Mouse (Mus musculus) lung, embryonic 15.5 days (tissue): ENCODE measurements at regions not wholly inside any gene's neighbourhood (a gene's known extent, or its start where the extent isn't known, plus 50 kb on each side); places are given as distances from the start of the nearest gene placed in this dataset.
A peak's percentile ranks its signal among the peaks of the same experiment; 100 is the strongest.

Experiments used
- ATAC-seq: fragments of 200-750 bp; cut with Nextera tagmentation; 2 replicates; pipeline ENCODE4 v1.8.0; 2017; ENCODE audit warnings: moderate number of reproducible peaks, borderline replicate concordance; ENCODE audit not compliant: low FRiP score, low TSS enrichment; ENCODE audit errors: extremely low read depth
- H3K27ac ChIP-seq: fragments of 300-500 bp; sonication (generic); 2 replicates; pipeline ENCODE4 v1.5.1; 2015; ENCODE audit warnings: moderate library complexity, mild to moderate bottlenecking, inconsistent platforms
- H3K27me3 ChIP-seq: fragments of 300-500 bp; sonication (generic); 2 replicates; pipeline ENCODE4 v1.6.1; 2015; ENCODE audit warnings: inconsistent platforms
- H3K36me3 ChIP-seq: fragments of 300-500 bp; sonication (generic); 2 replicates; pipeline ENCODE4 v1.6.1; 2015; ENCODE audit warnings: inconsistent platforms
- H3K4me1 ChIP-seq: fragments of 300-500 bp; sonication (generic); 2 replicates; pipeline ENCODE4 v1.6.1; 2015; ENCODE audit warnings: inconsistent platforms
- H3K4me2 ChIP-seq: fragments of 300-500 bp; sonication (generic); 2 replicates; pipeline ENCODE4 v1.6.1; 2015; ENCODE audit warnings: inconsistent platforms, mild to moderate bottlenecking, moderate library complexity
- H3K4me3 ChIP-seq: fragments of 300-500 bp; sonication (generic); 2 replicates; pipeline ENCODE4 v1.5.1; 2015; ENCODE audit warnings: mild to moderate bottlenecking, inconsistent platforms
- H3K9ac ChIP-seq: fragments of 300-500 bp; sonication (generic); 2 replicates; pipeline ENCODE4 v1.6.1; 2015; ENCODE audit warnings: inconsistent platforms
- H3K9me3 ChIP-seq: fragments of 300-500 bp; sonication (generic); 2 replicates; pipeline ENCODE4 v1.6.1; 2016; ENCODE audit warnings: inconsistent platforms
- WGBS: fragments of 180-500 bp; shearing (Covaris S2); methylation state at CpG from one replicate; pipeline ENCODE4 v1.1.7; 2015; 5-methylcytosine and 5-hydroxymethylcytosine counted together

DNA sequence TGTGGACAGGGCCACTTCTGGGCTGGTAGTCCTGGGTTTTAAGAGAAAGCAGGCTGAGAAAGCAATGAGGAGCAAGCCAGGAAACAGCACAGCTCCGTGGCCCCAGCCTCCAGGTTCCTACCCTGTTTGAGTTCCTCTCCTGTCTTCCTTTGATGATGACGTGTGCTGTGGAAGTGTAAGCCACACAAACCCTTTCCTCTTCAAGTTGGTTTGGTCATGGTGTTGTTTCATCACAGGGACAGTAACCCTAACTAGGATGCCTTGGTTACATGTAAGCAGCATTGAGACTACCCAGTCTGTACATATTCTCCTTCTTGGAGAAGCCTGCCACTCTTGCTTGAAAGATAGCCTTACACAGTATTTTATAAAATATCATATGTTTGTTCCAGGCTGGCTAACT, 534.8 kb downstream of the Ccdc171 start:
- Histone ChIP-seq H3K27me3 (no peaks in the 10 kb centered on the region), H3K4me3 (no peak overlapping the region), H3K4me1 (0 out of 2 replicates have a peak, but pooled peaks cover 5% of the 10 kb centered on the region), H3K27ac (no peak overlapping the region), H3K36me3 (no peaks in the 10 kb centered on the region), H3K4me2 (no peak overlapping the region), H3K9ac (no peak overlapping the region), H3K9me3 (no peaks in the 10 kb centered on the region)
- no peak for ATAC-seq
- WGBS, result 80% methylated on average over 2 of the region's 2 CpGs

DNA sequence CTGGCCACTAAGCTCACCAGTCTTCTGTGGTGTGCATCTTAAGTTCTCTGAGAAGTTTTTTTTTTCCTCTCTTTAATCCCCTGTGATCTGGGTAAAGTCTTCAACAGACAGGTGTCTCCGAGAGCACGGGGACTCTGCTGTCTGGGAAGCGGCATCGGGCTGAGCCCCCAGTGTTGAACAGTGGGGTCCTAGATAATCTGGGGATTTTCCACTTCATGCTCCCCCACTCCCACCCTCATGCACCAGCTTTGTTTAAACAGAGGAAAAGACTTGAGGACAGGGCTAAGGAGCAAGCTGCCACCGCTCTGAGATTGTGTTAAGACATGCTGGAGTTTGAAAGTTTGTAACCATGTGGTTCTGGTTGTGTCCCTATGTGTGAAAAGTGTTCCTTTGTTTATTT, 538.4 kb downstream of the Ccdc171 start:
- Histone ChIP-seq H3K4me3 (no peak overlapping the region), H3K9ac (no peak overlapping the region), H3K36me3 (no peaks in the 10 kb centered on the region), H3K4me2 (no peak overlapping the region), H3K27ac (no peak overlapping the region), H3K9me3 (no peaks in the 10 kb centered on the region), H3K27me3 (no peaks in the 10 kb centered on the region), H3K4me1 (0 out of 2 replicates have a peak, but pooled peaks cover 13% of the 10 kb centered on the region)
- WGBS, result 64% methylated on average over 5 of the region's 5 CpGs
- no peak for ATAC-seq

DNA sequence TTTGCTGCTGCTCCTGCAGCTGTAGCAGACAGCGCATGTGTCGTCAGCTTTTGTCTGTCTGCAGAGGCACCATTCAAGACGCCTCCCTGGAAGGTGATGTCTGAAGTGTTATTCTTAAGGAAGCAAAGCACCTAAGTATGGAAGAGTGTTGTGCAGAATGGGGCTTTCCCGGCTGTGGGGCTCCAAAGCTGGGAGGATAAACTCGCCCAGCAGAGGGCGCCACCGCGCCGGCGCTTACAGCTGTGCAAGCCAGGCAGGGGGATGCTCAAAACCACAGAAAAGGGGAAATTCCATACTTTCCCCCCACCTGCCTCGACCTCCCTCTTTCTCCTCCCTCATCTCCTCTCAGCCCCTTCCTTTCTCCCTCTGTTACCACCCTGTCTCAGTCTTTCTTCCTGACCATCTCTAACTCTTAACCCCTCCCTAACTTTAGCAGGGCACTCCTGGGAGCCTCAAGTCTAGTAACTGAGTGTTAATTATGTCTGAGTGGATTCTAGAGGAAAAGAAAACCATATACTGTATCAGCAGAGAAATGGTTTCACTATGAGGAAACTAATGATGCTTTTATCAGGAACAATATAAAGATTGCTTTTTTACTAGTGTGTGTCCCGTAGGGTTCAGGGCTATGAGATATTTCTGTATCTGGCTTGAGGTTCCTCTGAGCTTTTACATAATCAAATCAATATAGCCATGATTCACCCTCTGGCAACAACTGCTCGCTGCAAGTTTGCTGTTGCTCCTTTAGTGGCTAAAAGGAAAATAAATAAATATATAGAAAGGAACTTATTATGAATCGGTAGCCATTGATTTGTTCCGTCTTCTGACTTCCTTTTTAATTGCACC, 539.5 kb downstream of the Ccdc171 start:
- H3K9me3 ChIP-seq, result no peaks in the 10 kb centered on the region
- peak; percentile 64; the same call in 1 of the 2 replicates for ATAC-seq
- H3K4me2 ChIP-seq, result no peak overlapping the region
- H3K9ac ChIP-seq, result no peak overlapping the region
- H3K36me3 ChIP-seq, result no peaks in the 10 kb centered on the region
- H3K27me3 ChIP-seq, result no peaks in the 10 kb centered on the region
- H3K4me3 ChIP-seq, result no peak overlapping the region
- 0 out of 2 replicates have a peak, but pooled peaks cover 13% of the 10 kb centered on the region for H3K4me1 ChIP-seq
- 17% methylated on average over 15 of the region's 15 CpGs for WGBS
- H3K27ac ChIP-seq, result no peak overlapping the region

DNA sequence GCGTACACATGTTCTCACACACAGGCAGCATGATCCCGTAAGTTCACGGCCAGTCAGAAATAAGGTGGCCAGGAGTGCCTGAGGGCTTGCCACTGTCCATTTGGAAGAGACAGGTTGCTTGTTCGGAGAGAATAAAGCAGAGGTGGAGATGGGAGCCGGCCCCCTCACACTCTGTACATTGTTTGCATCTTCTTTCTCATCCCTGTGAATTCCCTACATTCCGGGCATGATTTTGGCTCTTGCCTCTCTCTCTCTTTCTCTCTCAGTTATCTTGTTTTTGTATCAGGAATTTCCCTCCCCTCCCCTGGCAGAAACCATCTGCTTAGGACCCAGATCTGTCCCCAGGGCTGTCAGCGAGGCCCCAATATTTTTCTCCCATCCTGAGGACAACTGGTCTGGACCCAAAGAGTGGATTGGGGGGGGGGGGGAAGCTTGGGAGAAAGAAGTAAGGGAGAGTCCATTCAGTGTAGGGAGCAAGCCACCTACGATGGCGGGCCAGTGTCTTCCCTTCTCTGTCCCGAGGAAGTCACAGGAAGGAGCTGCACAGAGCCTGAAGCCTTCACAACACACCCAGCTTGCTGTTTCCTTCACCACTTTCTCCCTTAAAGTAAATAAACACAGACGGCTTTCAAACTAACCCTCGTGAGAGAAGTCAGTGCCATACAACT, 540.2 kb downstream of the Ccdc171 start:
- H3K27ac ChIP-seq, result no peak overlapping the region
- no peak overlapping the region for H3K9ac ChIP-seq
- no peaks in the 10 kb centered on the region for H3K9me3 ChIP-seq
- 26% methylated on average over 12 of the region's 12 CpGs for WGBS
- no peaks in the 10 kb centered on the region for H3K27me3 ChIP-seq
- H3K4me2 ChIP-seq, result peak overlapping the region; percentile 11; the same call in 1 of the 2 replicates
- 0 out of 2 replicates have a peak, but pooled peaks cover 13% of the 10 kb centered on the region for H3K4me1 ChIP-seq
- H3K36me3 ChIP-seq, result no peaks in the 10 kb centered on the region
- no peak for ATAC-seq
- no peak overlapping the region for H3K4me3 ChIP-seq

DNA sequence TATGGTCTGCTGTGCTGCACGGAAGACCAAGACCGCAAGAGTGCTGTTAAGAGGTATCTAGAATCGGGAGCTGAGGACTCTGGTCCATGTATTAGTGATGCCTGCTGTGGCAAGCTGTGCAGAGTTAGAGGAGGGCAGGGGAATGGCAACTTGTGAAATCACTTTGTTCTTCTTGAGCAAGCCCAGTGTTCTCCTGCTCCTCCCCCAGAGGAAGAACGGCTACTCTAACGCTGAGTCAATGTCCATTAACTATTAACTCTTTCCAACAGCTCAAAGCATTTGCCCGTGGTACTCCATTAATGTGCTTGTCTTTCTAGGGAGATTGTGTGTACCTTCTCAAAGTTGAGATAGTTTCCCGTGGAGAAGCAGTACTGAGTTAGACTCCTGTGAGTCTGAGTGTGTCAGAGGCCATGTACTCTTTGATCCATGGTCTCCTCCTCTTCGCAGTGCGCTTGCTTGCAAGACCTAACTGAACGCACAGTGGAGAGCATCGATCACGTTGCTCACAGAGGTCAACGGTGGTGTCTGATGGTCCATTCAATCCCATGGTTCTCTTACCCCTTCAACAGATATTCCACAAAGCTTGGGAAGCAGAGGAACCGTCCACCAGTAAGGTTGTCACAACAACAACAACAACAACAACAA, 542.7 kb downstream of the Ccdc171 start:
- 0 out of 2 replicates have a peak, but pooled peaks cover 15% of the 10 kb centered on the region for H3K4me1 ChIP-seq
- H3K4me3 ChIP-seq, result no peak overlapping the region
- H3K27ac ChIP-seq, result no peak overlapping the region
- no peak overlapping the region for H3K4me2 ChIP-seq
- 65% methylated on average over 14 of the region's 14 CpGs for WGBS
- no peaks in the 10 kb centered on the region for H3K36me3 ChIP-seq
- H3K9me3 ChIP-seq, result no peaks in the 10 kb centered on the region
- no peak for ATAC-seq
- H3K27me3 ChIP-seq, result no peaks in the 10 kb centered on the region
- no peak overlapping the region for H3K9ac ChIP-seq

DNA sequence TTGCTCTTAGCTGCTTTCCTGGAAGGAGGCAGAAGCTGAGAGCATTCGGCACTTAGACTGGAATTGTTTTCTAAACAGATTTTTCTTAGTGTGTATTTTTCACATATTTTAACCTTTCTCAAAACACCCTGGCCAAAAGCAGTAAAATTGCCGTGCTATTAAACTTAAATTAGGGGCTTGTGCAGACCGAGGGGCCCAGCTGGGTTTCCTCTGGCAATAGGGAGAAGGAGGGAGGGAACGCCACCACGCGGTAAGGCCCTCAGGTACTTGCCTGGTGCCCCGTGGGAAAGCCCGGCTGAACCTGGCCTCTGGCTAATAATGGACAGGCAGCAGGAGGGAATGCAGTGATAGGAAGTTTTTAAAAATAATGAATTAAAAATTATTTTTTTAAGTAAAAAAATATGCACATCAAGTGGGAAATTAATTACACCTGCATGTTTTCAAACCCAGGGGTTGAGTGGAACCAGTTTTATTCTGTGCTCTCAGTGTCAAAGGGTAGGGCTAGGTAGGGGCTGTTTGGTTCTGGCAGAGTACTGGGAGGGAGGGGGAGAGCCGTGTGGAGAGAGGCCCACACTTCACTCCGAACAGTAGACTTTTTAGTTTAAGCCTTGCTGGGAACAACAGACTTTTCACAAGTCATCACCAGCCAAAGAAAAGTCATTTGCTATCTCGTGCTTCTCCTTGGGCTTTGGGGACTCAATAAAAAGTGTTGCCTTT, 543.8 kb downstream of the Ccdc171 start:
- no peak overlapping the region for H3K27ac ChIP-seq
- 55% methylated on average over 11 of the region's 11 CpGs for WGBS

DNA sequence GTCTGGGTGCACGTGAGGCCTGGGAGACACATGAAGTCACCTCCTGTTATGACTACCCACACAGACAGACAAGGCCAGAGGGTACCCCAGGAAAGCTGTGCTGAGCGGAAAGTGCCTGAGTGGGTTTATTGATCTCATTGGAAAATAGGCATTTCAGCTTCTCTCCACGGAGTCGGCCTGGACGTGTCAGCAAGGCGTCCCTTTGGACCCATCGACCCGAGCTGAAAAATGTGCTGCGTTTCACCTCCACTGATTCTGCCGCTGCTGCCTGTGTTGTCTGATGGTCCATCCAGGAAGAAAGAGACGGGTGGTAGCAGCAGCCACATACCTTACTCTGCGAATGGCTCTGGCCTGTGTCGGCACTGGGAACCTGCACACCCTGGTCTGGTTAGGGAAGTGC, 544.3 kb downstream of the Ccdc171 start:
- no peak overlapping the region for H3K4me2 ChIP-seq
- no peak for ATAC-seq
- H3K36me3 ChIP-seq, result no peaks in the 10 kb centered on the region
- H3K9ac ChIP-seq, result no peak overlapping the region
- no peak overlapping the region for H3K4me3 ChIP-seq
- H3K4me1 ChIP-seq, result 0 out of 2 replicates have a peak, but pooled peaks cover 9% of the 10 kb centered on the region
- H3K27me3 ChIP-seq, result no peaks in the 10 kb centered on the region
- no peak overlapping the region for H3K27ac ChIP-seq
- WGBS, result 69% methylated on average over 13 of the region's 13 CpGs
- H3K9me3 ChIP-seq, result no peaks in the 10 kb centered on the region

More for the DNA sequence above, 543.8 kb downstream of the Ccdc171 start:
- Histone ChIP-seq H3K4me3 (no peak overlapping the region), H3K36me3 (no peaks in the 10 kb centered on the region), H3K27me3 (no peaks in the 10 kb centered on the region), H3K9me3 (no peaks in the 10 kb centered on the region), H3K4me2 (no peak overlapping the region), H3K9ac (no peak overlapping the region), H3K4me1 (0 out of 2 replicates have a peak, but pooled peaks cover 14% of the 10 kb centered on the region)
- no peak for ATAC-seq

DNA sequence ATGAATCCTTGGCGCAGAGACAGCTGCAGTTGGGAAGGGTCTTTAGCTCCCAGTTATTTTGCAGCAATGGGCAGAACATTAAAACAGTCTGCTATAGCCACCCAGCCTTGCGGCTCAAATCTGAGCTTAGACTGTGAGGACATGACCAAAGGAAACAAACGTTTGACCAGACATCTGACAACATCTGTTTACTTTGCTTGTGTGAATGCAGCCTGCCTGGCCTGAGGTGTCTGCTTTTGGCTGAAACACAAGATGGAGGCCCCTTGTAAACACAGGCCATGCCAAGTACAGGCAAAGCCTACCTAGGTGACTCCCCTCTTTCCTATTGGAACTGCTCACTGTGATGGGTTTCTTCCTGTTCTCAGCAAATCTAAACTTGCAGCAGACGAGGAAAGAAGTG, 544.7 kb downstream of the Ccdc171 start:
- ATAC-seq, result no peak
- H3K4me1 ChIP-seq, result 0 out of 2 replicates have a peak, but pooled peaks cover 9% of the 10 kb centered on the region
- H3K4me3 ChIP-seq, result no peak overlapping the region
- WGBS, result 45% methylated on average over 4 of the region's 4 CpGs
- no peaks in the 10 kb centered on the region for H3K9me3 ChIP-seq
- no peak overlapping the region for H3K27ac ChIP-seq
- H3K9ac ChIP-seq, result no peak overlapping the region
- H3K27me3 ChIP-seq, result no peaks in the 10 kb centered on the region
- H3K36me3 ChIP-seq, result no peaks in the 10 kb centered on the region
- no peak overlapping the region for H3K4me2 ChIP-seq

DNA sequence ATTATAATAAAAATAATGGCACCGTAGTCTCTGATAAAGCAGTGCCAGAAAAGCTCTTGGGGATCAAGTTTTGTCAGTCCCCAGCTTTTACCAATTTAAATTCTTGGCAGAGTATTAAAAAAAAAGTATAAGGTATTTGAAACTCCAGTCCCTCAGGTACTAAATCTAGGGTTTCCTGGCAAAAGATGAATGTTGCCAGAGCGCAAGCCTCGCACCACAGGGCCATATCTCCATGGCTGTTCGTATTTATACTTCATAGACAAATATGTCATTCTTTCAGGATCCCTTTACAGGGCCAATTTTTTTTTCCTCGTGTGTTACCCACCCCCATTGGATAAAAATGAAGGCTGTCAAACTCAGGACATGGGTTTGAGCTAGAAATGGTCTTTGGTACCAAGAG, 546.8 kb downstream of the Ccdc171 start:
- no peaks in the 10 kb centered on the region for H3K9me3 ChIP-seq
- H3K4me2 ChIP-seq, result no peak overlapping the region
- no peak overlapping the region for H3K4me3 ChIP-seq
- H3K4me1 ChIP-seq, result 0 out of 2 replicates have a peak, but pooled peaks cover 2% of the 10 kb centered on the region
- no peaks in the 10 kb centered on the region for H3K27me3 ChIP-seq
- H3K9ac ChIP-seq, result no peak overlapping the region
- H3K27ac ChIP-seq, result no peak overlapping the region
- WGBS, result 62% methylated on average over 5 of the region's 5 CpGs
- H3K36me3 ChIP-seq, result no peaks in the 10 kb centered on the region
- ATAC-seq, result no peak

DNA sequence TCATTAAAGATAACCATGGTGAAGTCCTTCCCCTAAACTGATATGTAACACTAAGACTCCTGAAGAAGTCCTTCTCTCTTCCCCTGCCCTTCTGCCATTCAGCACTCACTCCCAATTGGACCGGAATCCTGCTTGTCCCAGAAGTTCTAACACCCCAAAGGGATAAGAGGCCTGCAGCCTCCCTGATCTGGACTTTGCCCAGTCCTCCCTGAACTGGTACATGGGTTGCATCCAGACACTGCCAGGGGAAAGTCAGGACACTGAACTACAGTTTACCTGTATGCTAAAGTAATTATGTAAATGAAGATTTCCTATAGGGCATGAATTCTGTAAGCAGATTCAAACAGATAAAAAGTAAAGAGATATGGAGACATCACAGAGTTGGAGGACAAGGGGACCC, 551.2 kb downstream of the Ccdc171 start:
- no peak overlapping the region for H3K9ac ChIP-seq
- H3K36me3 ChIP-seq, result no peaks in the 10 kb centered on the region
- H3K4me2 ChIP-seq, result no peak overlapping the region
- no peaks in the 10 kb centered on the region for H3K9me3 ChIP-seq
- ATAC-seq, result no peak
- H3K4me3 ChIP-seq, result no peak overlapping the region
- H3K27ac ChIP-seq, result no peak overlapping the region
- H3K27me3 ChIP-seq, result no peaks in the 10 kb centered on the region
- 88% methylated on average over 1 of the region's 1 CpGs for WGBS
- no peaks in the 10 kb centered on the region for H3K4me1 ChIP-seq

DNA sequence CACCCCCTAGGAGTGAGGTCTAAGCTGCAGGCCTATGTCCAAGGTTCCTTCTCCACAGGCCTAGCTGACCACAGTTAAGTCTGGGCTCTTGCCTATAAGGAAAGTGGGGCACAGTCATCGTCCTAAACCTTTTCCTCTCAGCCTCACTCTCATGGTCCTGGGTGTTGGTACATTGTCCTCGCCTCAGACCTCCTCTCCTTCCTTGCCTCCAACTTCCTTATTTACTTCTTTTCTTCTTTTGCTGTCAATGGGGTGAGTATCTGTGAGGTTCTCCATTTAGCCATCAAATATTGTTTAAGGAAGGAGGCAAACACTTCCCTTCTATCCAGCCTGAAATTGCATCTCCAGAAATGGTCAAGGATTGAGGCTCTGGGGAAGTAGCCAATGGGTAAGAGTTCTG, 554.2 kb downstream of the Ccdc171 start:
- Histone ChIP-seq H3K27me3 (no peaks in the 10 kb centered on the region), H3K27ac (no peak overlapping the region), H3K4me1 (0 out of 2 replicates have a peak, but pooled peaks cover 5% of the 10 kb centered on the region), H3K4me3 (no peak overlapping the region), H3K9me3 (no peaks in the 10 kb centered on the region), H3K4me2 (no peak overlapping the region), H3K36me3 (no peaks in the 10 kb centered on the region), H3K9ac (no peak overlapping the region)
- WGBS, result 60% methylated on average over 2 of the region's 2 CpGs
- no peak; the same call in 1 of the 2 replicates for ATAC-seq
